Mouse (Mus musculus): ENCODE data around the gene Unc5c. TPM values are rescaled to one million over a fixed set of nuclear protein-coding genes. Genes with fewer than 3 reads are reported as not detected.

Unc5c gene
- total RNA-seq, 4 experiments from 2014 or later, result 0.02 to 0.05 TPM; not detected in 2

- DNase-seq (ENCODE audit: low spot score in 2 of 2), result no peak
Observed at GRCm38 (mm10) chr3:141509772-141510171, 44.8 kb downstream of the Unc5c start.

GRCm38 (mm10) chr3:141511253-141512038, 46.4 kb downstream of the Unc5c start:
- DNase-seq (ENCODE audit: low spot score in 2 of 2), result no peak

GRCm38 (mm10) chr3:141528751-141529150, 63.7 kb downstream of the Unc5c start:
- no peak for DNase-seq (ENCODE audit: low spot score in 2 of 2)

GRCm38 (mm10) chr3:141529599-141529998, 64.6 kb downstream of the Unc5c start:
- DNase-seq (ENCODE audit: low spot score in 2 of 2), result no peak

GRCm38 (mm10) chr3:141533861-141534260, 68.8 kb downstream of the Unc5c start:
- DNase-seq (ENCODE audit: low spot score in 2 of 2), result no peak

- DNase-seq (ENCODE audit: low spot score in 2 of 2), result no peak
Observed at GRCm38 (mm10) chr3:141536857-141537256, 71.8 kb downstream of the Unc5c start.

GRCm38 (mm10) chr3:141538120-141538519, 73.1 kb downstream of the Unc5c start:
- DNase-seq (ENCODE audit: low spot score in 2 of 2), result no peak

GRCm38 (mm10) chr3:141540749-141541148, 75.7 kb downstream of the Unc5c start:
- DNase-seq (ENCODE audit: low spot score in 2 of 2), result no peak

GRCm38 (mm10) chr3:141547341-141547814, 82.4 kb downstream of the Unc5c start:
- DNase-seq (ENCODE audit: low spot score in 2 of 2), result no peak

- no peak for DNase-seq (ENCODE audit: low spot score in 2 of 2)
Observed at GRCm38 (mm10) chr3:141549661-141550060, 84.6 kb downstream of the Unc5c start.

- DNase-seq (ENCODE audit: low spot score in 2 of 2), result no peak
Observed at GRCm38 (mm10) chr3:141552960-141553359, 87.9 kb downstream of the Unc5c start.

- DNase-seq (ENCODE audit: low spot score in 2 of 2), result no peak
Observed at GRCm38 (mm10) chr3:141557072-141557471, 92.1 kb downstream of the Unc5c start.

GRCm38 (mm10) chr3:141575076-141575688, 110.2 kb downstream of the Unc5c start:
- DNase-seq (ENCODE audit: low spot score in 2 of 2), result no peak

GRCm38 (mm10) chr3:141577382-141577781, 112.4 kb downstream of the Unc5c start:
- no peak for DNase-seq (ENCODE audit: low spot score in 2 of 2)

GRCm38 (mm10) chr3:141581190-141581891, 116.3 kb downstream of the Unc5c start:
- no peak for DNase-seq (ENCODE audit: low spot score in 2 of 2)

- DNase-seq (ENCODE audit: low spot score in 2 of 2), result no peak
Observed at GRCm38 (mm10) chr3:141581892-141582214, 116.8 kb downstream of the Unc5c start.

GRCm38 (mm10) chr3:141583180-141583579, 118.2 kb downstream of the Unc5c start:
- DNase-seq (ENCODE audit: low spot score in 2 of 2), result no peak

GRCm38 (mm10) chr3:141589392-141590012, 124.5 kb downstream of the Unc5c start:
- DNase-seq (ENCODE audit: low spot score in 2 of 2), result no peak

GRCm38 (mm10) chr3:141593249-141593648, 128.2 kb downstream of the Unc5c start:
- DNase-seq (ENCODE audit: low spot score in 2 of 2), result no peak

- no peak for DNase-seq (ENCODE audit: low spot score in 2 of 2)
Observed at GRCm38 (mm10) chr3:141594120-141594519, 129.1 kb downstream of the Unc5c start.

GRCm38 (mm10) chr3:141595073-141595472, 130.1 kb downstream of the Unc5c start:
- DNase-seq (ENCODE audit: low spot score in 2 of 2), result no peak

- no peak for DNase-seq (ENCODE audit: low spot score in 2 of 2)
Observed at GRCm38 (mm10) chr3:141596461-141596860, 131.4 kb downstream of the Unc5c start.

All from gastrocnemius, adult 8-10 months (tissue).